Mouse (Mus musculus) heart, embryonic 15.5 days (tissue): Measurements from ENCODE around the gene Trim7. TPM values are rescaled to one million over a fixed set of nuclear protein-coding genes. Genes with fewer than 3 reads are reported as not detected.
"Not testable (repeated sequence)": the region's sequence is repeated elsewhere in the genome, so short reads cannot be mapped to it uniquely, and the experiment has no call there.

Experiments
- ATAC-seq: fragments of 200-750 bp; cut with Nextera tagmentation; replicated peaks from 2 replicates; pipeline ENCODE4 v1.8.0; 2017; ENCODE audit warnings: low read depth, moderate TSS enrichment; ENCODE audit not compliant: insufficient number of reproducible peaks, insufficient read depth, low FRiP score
- H3K27ac ChIP-seq: fragments of 300-500 bp; sonication (generic); 2 replicates; pipeline ENCODE4 v1.5.1; 2015; ENCODE audit warnings: mild to moderate bottlenecking, inconsistent platforms
- H3K27me3 ChIP-seq: fragments of 300-500 bp; sonication (generic); 2 replicates; pipeline ENCODE4 v1.6.1; 2015; ENCODE audit warnings: inconsistent platforms
- H3K36me3 ChIP-seq: fragments of 300-500 bp; sonication (generic); 2 replicates; pipeline ENCODE4 v1.6.1; 2015; ENCODE audit warnings: mild to moderate bottlenecking, inconsistent platforms
- H3K4me1 ChIP-seq: fragments of 300-500 bp; sonication (generic); replicated peaks from 2 replicates; pipeline ENCODE4 v1.6.1; 2015; ENCODE audit warnings: inconsistent platforms
- H3K4me2 ChIP-seq: fragments of 300-500 bp; sonication (generic); 2 replicates; pipeline ENCODE4 v1.6.1; 2015; ENCODE audit warnings: inconsistent platforms, mild to moderate bottlenecking, moderate library complexity
- H3K4me3 ChIP-seq: fragments of 300-500 bp; sonication (generic); 2 replicates; pipeline ENCODE4 v1.5.1; 2015; ENCODE audit warnings: mild to moderate bottlenecking, inconsistent platforms
- H3K9ac ChIP-seq: fragments of 300-500 bp; sonication (generic); 2 replicates; pipeline ENCODE4 v1.6.1; 2015; ENCODE audit warnings: mild to moderate bottlenecking, inconsistent platforms
- H3K9me3 ChIP-seq: fragments of 300-500 bp; sonication (generic); replicated peaks from 2 replicates; pipeline ENCODE4 v1.6.1; 2016; ENCODE audit warnings: inconsistent platforms
- WGBS: fragments of 180-500 bp; shearing (Covaris S2); methylation state at CpG from one replicate; pipeline ENCODE4 v1.1.7; 2015; ENCODE audit warnings: mixed read lengths; 5-methylcytosine and 5-hydroxymethylcytosine counted together
- polyA plus RNA-seq: library from polyadenylated mRNA; unstranded; fragments of >200 nt; fragmentation: Nextera tagmentation; extraction: Ambion mirVana; gene quantifications from 2 replicates; pipeline ENCODE4 v1.2.1, GENCODE M21; 2015

Gene Trim7
- polyA plus RNA-seq, 1 experiment from 2014 or later, result 0.84 TPM

DNA sequence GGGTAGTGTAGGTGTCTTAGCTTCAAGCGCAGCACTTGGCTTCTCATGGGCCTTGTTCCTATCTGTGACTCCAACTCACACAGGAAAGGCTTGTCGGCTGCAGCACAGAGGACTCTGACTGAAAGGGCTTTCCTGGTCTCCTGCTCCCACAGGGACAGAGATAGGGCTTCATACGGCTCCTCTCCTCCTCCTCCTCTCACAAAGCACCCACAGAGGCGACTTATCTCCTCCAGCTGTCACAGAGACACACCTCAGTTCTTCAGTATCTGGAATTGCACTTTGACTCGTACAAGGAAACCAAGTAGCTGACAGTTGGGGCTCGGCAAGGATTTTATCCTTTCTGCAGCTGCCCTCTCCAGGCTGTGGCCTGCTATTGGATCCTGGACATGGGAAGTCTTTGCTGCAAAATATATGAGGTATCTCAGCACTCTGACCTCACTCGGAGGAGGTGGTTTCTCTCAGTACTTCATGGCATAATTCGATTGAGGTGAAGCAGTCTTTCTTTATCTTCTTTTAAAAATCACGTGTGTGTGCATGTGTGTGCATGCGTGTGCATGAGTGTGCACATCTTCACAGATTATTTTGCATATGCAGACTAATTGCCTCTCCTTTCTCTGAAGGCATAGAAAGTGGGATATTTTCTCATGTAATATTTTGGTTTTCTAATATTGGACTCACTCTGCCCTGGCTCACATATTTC is 47.8 kb downstream of the Trim7 start:
- no peak overlapping the region for H3K9ac ChIP-seq
- no peaks in the 10 kb centered on the region for H3K27me3 ChIP-seq
- WGBS, result 44% methylated on average over 10 of the region's 10 CpGs
- H3K4me2 ChIP-seq, result no peak overlapping the region
- ATAC-seq, result no peak
- peaks cover 34% of the 10 kb centered on the region for H3K4me1 ChIP-seq
- no peaks in the 10 kb centered on the region for H3K36me3 ChIP-seq
- no peak overlapping the region for H3K4me3 ChIP-seq
- no peaks in the 10 kb centered on the region for H3K9me3 ChIP-seq
- H3K27ac ChIP-seq, result no peak overlapping the region

DNA sequence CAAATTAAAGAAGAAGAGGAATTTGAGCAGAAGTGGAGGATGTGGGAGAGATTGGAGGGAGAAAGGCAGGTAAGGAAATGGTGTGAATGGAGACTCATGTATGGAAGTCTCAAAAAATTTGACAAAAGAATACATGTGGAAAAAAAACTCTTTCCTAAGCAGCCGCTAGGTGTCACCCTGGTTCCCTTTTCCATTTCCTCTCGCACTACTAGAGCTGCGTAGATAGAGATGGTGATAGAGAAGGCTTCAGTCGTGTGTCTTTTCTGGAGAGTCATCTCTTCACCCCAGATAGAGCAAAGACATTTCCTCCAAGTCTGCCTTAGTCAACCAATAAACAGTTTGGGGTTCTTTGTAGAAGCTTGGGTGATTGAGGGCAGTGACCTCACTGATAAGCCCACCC is 48.5 kb downstream of the Trim7 start:
- no peaks in the 10 kb centered on the region for H3K36me3 ChIP-seq
- peaks cover 27% of the 10 kb centered on the region for H3K4me1 ChIP-seq
- no peak for ATAC-seq
- H3K9me3 ChIP-seq, result no peaks in the 10 kb centered on the region
- H3K27ac ChIP-seq, result no peak overlapping the region
- no peak overlapping the region for H3K9ac ChIP-seq
- H3K4me2 ChIP-seq, result no peak overlapping the region
- H3K27me3 ChIP-seq, result no peaks in the 10 kb centered on the region
- WGBS, result 1% methylated on average over 4 of the region's 4 CpGs
- H3K4me3 ChIP-seq, result no peak overlapping the region

DNA sequence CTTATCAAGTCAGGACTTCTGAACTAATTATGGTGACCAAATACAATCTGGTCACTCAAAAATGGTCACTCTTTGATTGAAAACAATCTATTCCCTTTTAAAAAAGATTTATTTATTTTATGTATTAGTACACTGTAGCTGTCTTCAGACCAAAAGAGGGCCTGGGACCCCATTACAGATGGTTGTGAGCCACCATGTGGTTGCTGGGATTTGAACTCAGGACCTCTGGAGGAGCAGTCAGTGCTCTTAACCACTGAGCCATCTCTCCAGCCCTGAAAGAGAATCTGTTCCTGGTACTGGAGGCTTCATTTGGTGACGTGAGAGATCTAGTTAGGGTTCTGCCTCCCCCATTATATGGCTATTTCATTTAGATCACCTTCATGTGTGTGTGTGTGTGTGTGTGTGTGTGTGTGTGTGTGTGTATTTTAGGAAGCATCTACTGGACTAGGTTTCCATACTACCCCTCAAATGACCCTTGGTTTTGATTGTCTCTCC is 49.5 kb downstream of the Trim7 start:
- WGBS, result 51% methylated on average over 1 of the region's 1 CpGs
- H3K36me3 ChIP-seq, H3K27me3 ChIP-seq, H3K4me2 ChIP-seq, H3K9ac ChIP-seq, H3K9me3 ChIP-seq, H3K27ac ChIP-seq, ATAC-seq, H3K4me3 ChIP-seq: not testable (repeated sequence)
- H3K4me1 ChIP-seq, result peaks cover 19% of the 10 kb centered on the region

DNA sequence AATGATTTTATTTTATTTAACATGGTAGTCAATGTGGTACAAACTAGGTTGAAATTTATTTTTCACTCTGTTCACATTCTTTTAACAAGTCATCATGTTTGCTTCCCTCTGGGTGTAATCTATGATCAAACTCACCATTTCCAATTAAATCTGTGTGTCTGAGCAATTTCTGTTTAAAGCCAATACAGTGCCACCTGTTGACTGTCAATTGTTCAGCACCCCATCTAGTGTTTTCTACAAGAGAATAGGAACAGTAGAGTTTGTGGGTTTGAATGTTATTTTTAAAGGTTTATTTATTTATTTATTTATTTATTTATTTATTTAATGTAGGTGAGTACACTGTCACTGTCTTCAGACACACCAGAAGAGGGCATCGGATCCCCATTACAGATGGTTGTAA is 50.7 kb downstream of the Trim7 start:
- Histone ChIP-seq H3K4me1 (peaks cover 14% of the 10 kb centered on the region), H3K4me2 (no peak overlapping the region), H3K4me3 (no peak overlapping the region), H3K9ac (no peak overlapping the region), H3K9me3 (no peaks in the 10 kb centered on the region), H3K36me3 (no peaks in the 10 kb centered on the region), H3K27ac (no peak overlapping the region), H3K27me3 (no peaks in the 10 kb centered on the region)
- WGBS, result 91% methylated on average over 1 of the region's 1 CpGs
- no peak for ATAC-seq

DNA sequence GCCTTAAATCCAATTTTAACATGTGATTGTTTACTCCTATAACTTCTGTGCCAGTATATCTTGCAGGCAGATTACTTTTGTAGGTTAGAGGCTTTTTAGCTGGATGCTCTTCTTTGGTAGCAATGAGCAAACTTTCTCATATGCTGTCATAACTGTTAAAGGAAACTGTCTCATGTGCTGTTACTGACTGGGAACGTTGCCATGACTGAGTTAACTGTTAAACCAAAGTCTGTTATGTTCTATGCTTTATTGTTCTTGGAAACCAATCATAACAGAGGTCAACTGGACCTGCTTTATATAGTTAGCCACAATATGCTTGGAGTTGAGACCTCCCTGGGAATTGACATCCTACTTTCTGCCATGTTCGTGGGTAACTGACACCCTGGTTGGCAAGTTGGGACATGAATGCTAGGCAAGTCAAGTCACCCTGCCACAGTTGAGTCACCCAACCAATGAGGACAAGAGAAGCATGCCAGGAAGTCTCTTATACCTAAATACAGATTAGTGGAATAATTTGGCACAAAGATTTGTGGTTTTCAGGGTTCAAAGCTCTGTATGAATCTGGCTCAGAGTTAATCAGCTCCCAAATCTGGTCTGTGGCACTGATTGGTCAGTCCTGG is 73.0 kb downstream of the Trim7 start:
- Histone ChIP-seq H3K4me1 (no peaks in the 10 kb centered on the region), H3K27me3 (no peaks in the 10 kb centered on the region), H3K27ac (no peak overlapping the region), H3K4me2 (no peak overlapping the region), H3K9ac (no peak overlapping the region), H3K9me3 (no peaks in the 10 kb centered on the region), H3K4me3 (no peak overlapping the region), H3K36me3 (no peaks in the 10 kb centered on the region)
- 53% methylated on average over 2 of the region's 2 CpGs for WGBS
- no peak for ATAC-seq

DNA sequence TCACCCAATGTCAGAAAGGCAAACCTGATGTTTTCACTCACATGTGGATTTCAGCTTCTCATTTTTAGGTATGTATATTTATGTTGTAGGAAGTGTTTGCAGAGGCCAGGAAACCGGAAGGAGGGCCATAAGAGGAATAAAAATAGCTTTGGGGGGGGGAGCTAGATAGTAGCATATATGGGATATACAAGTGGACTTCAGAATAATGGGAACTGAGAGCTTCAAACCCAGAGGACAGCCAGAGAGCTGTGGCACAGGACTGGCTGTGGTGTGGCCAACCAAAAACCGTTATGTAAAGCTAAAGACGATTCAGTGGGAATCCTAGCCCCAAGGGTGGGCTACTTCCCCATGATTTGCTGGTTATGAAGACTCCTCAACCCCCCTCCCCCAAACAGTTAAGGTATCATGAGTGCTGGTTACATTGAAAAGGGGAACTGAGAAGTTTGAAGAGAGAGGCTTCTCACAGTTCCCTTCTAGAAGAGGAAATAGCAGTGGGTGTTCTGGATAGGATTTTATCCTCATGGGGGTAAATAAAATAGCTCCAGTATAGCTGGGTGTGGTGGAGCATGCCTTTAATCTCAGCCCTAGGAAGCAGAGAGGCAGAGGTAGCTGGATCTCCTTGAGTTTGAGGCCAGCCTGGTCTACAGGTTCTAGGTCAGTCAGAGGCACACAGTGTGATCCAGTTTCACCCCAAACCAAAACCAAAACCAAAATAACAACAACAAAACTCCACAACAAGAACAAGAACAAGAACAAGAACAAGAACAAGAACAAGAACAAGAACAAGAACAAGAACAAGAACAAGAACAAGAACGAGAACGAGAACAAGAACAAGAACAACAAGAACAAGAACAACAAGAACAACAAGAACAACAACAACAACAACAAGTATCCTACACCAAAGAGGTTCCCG is 75.0 kb downstream of the Trim7 start:
- not testable (repeated sequence) for H3K36me3 ChIP-seq, H3K4me3 ChIP-seq, H3K9ac ChIP-seq, H3K4me1 ChIP-seq, H3K27me3 ChIP-seq, ATAC-seq, H3K27ac ChIP-seq, H3K4me2 ChIP-seq, H3K9me3 ChIP-seq
- WGBS, result 68% methylated on average over 6 of the region's 6 CpGs

DNA sequence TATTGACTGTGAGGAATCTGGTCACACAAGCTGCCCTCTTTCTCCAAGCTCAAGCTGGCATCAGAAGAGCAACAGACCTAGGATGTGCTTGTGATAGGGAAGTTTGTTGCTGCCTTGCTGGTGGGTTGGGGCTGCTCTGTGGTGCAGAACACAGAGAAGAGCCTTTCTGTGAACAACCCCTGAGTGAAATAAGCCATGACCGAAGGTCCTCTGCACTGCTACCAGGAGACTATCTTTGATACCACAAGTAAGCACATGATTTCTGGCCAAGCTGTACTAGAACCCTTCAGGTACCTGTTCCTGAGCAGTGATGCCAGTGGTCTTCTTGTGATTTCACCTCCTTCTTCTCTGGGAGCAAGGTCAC is 75.6 kb downstream of the Trim7 start:
- not testable (repeated sequence) for H3K27me3 ChIP-seq, H3K9ac ChIP-seq, H3K27ac ChIP-seq, H3K4me1 ChIP-seq, H3K9me3 ChIP-seq, H3K36me3 ChIP-seq, H3K4me3 ChIP-seq, ATAC-seq, H3K4me2 ChIP-seq
- 77% methylated on average over 1 of the region's 1 CpGs for WGBS

Other genes with a start within 250 kb of the Trim7 start
- gene Rack1, start 25.8 kb upstream of the Trim7 start, polyA plus RNA-seq, result 338 and 387 TPM in 2 replicates
- 4.3 TPM in 2 replicates for gene Trim41, start 8.8 kb upstream of the Trim7 start, polyA plus RNA-seq
- 3.2 and 3.7 TPM in 2 replicates for gene Gm12184, start 515 bp downstream of the Trim7 start, polyA plus RNA-seq
- 8.9 and 13.6 TPM in 2 replicates for gene Irgm1, start 45.5 kb downstream of the Trim7 start, polyA plus RNA-seq
- gene Gm5431, start 76.1 kb downstream of the Trim7 start, polyA plus RNA-seq, result 0.25 and 0.30 TPM in 2 replicates
- gene Psme2b, start 120.0 kb downstream of the Trim7 start, polyA plus RNA-seq, result 2.1 and 2.8 TPM in 2 replicates
- 0.10 TPM in 1 of 2 replicates, not detected in the other for gene Olfr56, start 152.7 kb downstream of the Trim7 start, polyA plus RNA-seq
- gene 9930111J21Rik1, start 153.3 kb downstream of the Trim7 start, polyA plus RNA-seq, result 0.50 and 1.2 TPM in 2 replicates
- 0.06 TPM in 1 of 2 replicates, not detected in the other for gene Gm12185, start 166.1 kb downstream of the Trim7 start, polyA plus RNA-seq
- gene Tgtp1, start 168.0 kb downstream of the Trim7 start, polyA plus RNA-seq, result 0.64 and 3.2 TPM in 2 replicates
- gene 9930111J21Rik2, start 225.1 kb downstream of the Trim7 start, polyA plus RNA-seq, result 0.52 and 0.58 TPM in 2 replicates
- gene Tgtp2, start 238.1 kb downstream of the Trim7 start, polyA plus RNA-seq, result 0.23 and 5.3 TPM in 2 replicates